Mouse (Mus musculus): ENCODE results near the gene Tor1aip2.
"Not testable (repeated sequence)": the region's sequence is repeated elsewhere in the genome, so short reads cannot be mapped to it uniquely, and the experiment has no call there.

The Tor1aip2 gene

GRCm38 (mm10) chr1:156035269-156035929, at the start of gene Tor1aip2:
Gene Tor1aip2, plus strand, starts transcription at chr1:156035403.
- DNase-seq: no peak

GRCm38 (mm10) chr1:155987625-155988024, 47.6 kb upstream of the Tor1aip2 start:
- DNase-seq: no peak

GRCm38 (mm10) chr1:155989387-155989786, 45.8 kb upstream of the Tor1aip2 start:
- no peak for DNase-seq

- no peak for DNase-seq
These were observed 44.8 kb upstream of the Tor1aip2 start for GRCm38 (mm10) chr1:155990391-155990790.

GRCm38 (mm10) chr1:155994524-155994923, 40.7 kb upstream of the Tor1aip2 start:
- no peak for DNase-seq

GRCm38 (mm10) chr1:155995612-155996011, 39.6 kb upstream of the Tor1aip2 start:
- DNase-seq: no peak

- DNase-seq: no peak
These were observed 32.8 kb upstream of the Tor1aip2 start for GRCm38 (mm10) chr1:156002366-156002765.

GRCm38 (mm10) chr1:156003201-156003935, 31.8 kb upstream of the Tor1aip2 start:
- DNase-seq: no peak

- no peak for DNase-seq
These were observed 29.3 kb upstream of the Tor1aip2 start for GRCm38 (mm10) chr1:156005906-156006305.

- DNase-seq: no peak
These were observed 26.2 kb upstream of the Tor1aip2 start for GRCm38 (mm10) chr1:156009003-156009402.

- no peak for DNase-seq
These were observed 15.4 kb upstream of the Tor1aip2 start for GRCm38 (mm10) chr1:156019800-156020199.

GRCm38 (mm10) chr1:156020402-156020801, 14.8 kb upstream of the Tor1aip2 start:
- DNase-seq: no peak

GRCm38 (mm10) chr1:156024831-156025503, 10.2 kb upstream of the Tor1aip2 start:
- no peak for DNase-seq

- no peak for DNase-seq
These were observed 7.4 kb upstream of the Tor1aip2 start for GRCm38 (mm10) chr1:156027849-156028248.

GRCm38 (mm10) chr1:156028340-156028975, 6.7 kb upstream of the Tor1aip2 start:
- DNase-seq: no peak

- no peak for DNase-seq
These were observed 1.3 kb upstream of the Tor1aip2 start for GRCm38 (mm10) chr1:156033921-156034320.

GRCm38 (mm10) chr1:156034661-156035060, 542 bp upstream of the Tor1aip2 start:
- no peak for DNase-seq

GRCm38 (mm10) chr1:156035930-156036737, 931 bp downstream of the Tor1aip2 start, which contains the start of gene Tor1aip1:
Gene Tor1aip1, minus strand, starts transcription at chr1:156036480.
- DNase-seq: peak; percentile 99

GRCm38 (mm10) chr1:156037144-156037583, 2.0 kb downstream of the Tor1aip2 start:
- no peak for DNase-seq

GRCm38 (mm10) chr1:156039989-156040388, 4.8 kb downstream of the Tor1aip2 start:
- DNase-seq: not testable (repeated sequence)

GRCm38 (mm10) chr1:156040731-156041401, 5.7 kb downstream of the Tor1aip2 start:
- peak; percentile 85 for DNase-seq
